Mouse (Mus musculus) liver, embryonic 13.5 days (tissue): ENCODE results near the gene Rilpl1. TPM values are rescaled to one million over a fixed set of nuclear protein-coding genes. Genes with fewer than 3 reads are reported as not detected.

Source experiments
- ATAC-seq: fragments of 200-750 bp; cut with Nextera tagmentation; 2 replicates; pipeline ENCODE4 v1.8.0; 2017; ENCODE audit warnings: low read depth, mild to moderate bottlenecking, moderate number of reproducible peaks, moderate library complexity
- DNase-seq: peaks from one replicate; pipeline ENCODE4 v3.0.0; 2022
- H3K27ac ChIP-seq: fragments of 300-500 bp; sonication (generic); 2 replicates; pipeline ENCODE4 v1.5.1; 2015; ENCODE audit warnings: moderate library complexity, mild to moderate bottlenecking, inconsistent platforms
- H3K27me3 ChIP-seq: fragments of 300-500 bp; sonication (generic); 2 replicates; pipeline ENCODE4 v1.6.1; 2015; ENCODE audit warnings: mild to moderate bottlenecking, inconsistent platforms
- H3K36me3 ChIP-seq: fragments of 300-500 bp; sonication (generic); 2 replicates; pipeline ENCODE4 v1.6.1; 2015; ENCODE audit warnings: mild to moderate bottlenecking, inconsistent platforms
- H3K4me1 ChIP-seq: fragments of 300-500 bp; sonication (generic); replicated peaks from 2 replicates; pipeline ENCODE4 v1.6.1; 2015; ENCODE audit warnings: inconsistent platforms
- H3K4me2 ChIP-seq: fragments of 300-500 bp; sonication (generic); 2 replicates; pipeline ENCODE4 v1.6.1; 2015; ENCODE audit warnings: inconsistent platforms, mild to moderate bottlenecking, moderate library complexity
- H3K4me3 ChIP-seq: fragments of 300-500 bp; sonication (generic); replicated peaks from 2 replicates; pipeline ENCODE4 v1.5.1; 2015; ENCODE audit warnings: mild to moderate bottlenecking, inconsistent platforms
- H3K9ac ChIP-seq: fragments of 300-500 bp; sonication (generic); 2 replicates; pipeline ENCODE4 v1.6.1; 2015; ENCODE audit warnings: mild to moderate bottlenecking, inconsistent platforms
- H3K9me3 ChIP-seq: fragments of 300-500 bp; sonication (generic); replicated peaks from 2 replicates; pipeline ENCODE4 v1.6.1; 2016; ENCODE audit warnings: inconsistent platforms
- WGBS: fragments of 180-500 bp; shearing (Covaris S2); methylation state at CpG from one replicate; pipeline ENCODE4 v1.1.7; 2015; ENCODE audit not compliant: insufficient replicate concordance; 5-methylcytosine and 5-hydroxymethylcytosine counted together
- polyA plus RNA-seq: library from polyadenylated mRNA; unstranded; fragments of >200 nt; fragmentation: Nextera tagmentation; extraction: Ambion mirVana; gene quantifications from 2 replicates; pipeline ENCODE4 v1.2.1, GENCODE M21; 2015

Gene Rilpl1
- polyA plus RNA-seq, 1 experiment from 2014 or later, result 1.9 TPM

- H3K4me1 ChIP-seq, result peaks cover 37% of the 10 kb centered on the region
- H3K9ac ChIP-seq, result peak overlapping the region; percentile 96
- peaks cover 44% of the 10 kb centered on the region for H3K36me3 ChIP-seq
- H3K4me3 ChIP-seq, result peak overlapping the region; percentile 96
- no peak for ATAC-seq
- H3K9me3 ChIP-seq, result no peaks in the 10 kb centered on the region
- peak overlapping the region; percentile 87 for H3K27ac ChIP-seq
- WGBS, result 7% methylated on average over 8 of the region's 8 CpGs
- DNase-seq, result no peak
- peak overlapping the region; percentile 79 for H3K4me2 ChIP-seq
- H3K27me3 ChIP-seq, result no peaks in the 10 kb centered on the region
These were observed 10.4 kb upstream of the Rilpl1 start for GRCm38 (mm10) chr5:124541602-124541973.

- Histone ChIP-seq H3K27me3 (no peaks in the 10 kb centered on the region), H3K36me3 (peaks cover 39% of the 10 kb centered on the region), H3K4me3 (peak overlapping the region; percentile 96), H3K27ac (peak overlapping the region; percentile 87), H3K9me3 (no peaks in the 10 kb centered on the region), H3K4me1 (peaks cover 38% of the 10 kb centered on the region), H3K9ac (peak overlapping the region; percentile 96), H3K4me2 (peak overlapping the region; percentile 79)
- under 1% methylated on average over 83 of the region's 89 CpGs for WGBS
- ATAC-seq (peak; percentile 84), DNase-seq (peak; percentile 64)
These were observed 9.9 kb upstream of the Rilpl1 start for GRCm38 (mm10) chr5:124540905-124541601.

DNA sequence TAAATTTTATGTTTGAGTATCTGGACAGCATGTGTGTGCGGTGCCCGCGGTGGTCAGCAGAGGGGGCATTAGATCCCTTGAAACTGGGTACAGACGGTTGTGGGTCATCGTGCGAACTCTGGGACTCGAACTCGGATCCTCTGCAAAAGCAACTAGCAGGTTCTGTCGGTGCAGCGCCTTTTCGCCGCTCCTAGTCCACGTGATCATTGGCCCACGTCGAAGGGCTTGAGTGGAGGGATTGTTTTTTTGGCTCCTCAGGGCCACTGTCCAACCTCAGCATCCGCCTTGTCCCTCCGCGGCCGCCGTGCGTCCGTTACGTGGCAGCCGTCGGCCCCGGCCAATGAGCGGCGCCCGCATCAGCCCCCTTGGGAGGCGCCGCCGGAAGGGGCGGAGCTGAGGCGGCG lies 9.2 kb upstream of the Rilpl1 start, which contains the start of gene Tmed2:
Gene Tmed2 (plus strand): TSS at position 313 of the 404 bp plus-strand sequence.
- under 1% methylated on average over 35 of the region's 35 CpGs for WGBS
- Histone ChIP-seq H3K9me3 (no peaks in the 10 kb centered on the region), H3K27me3 (no peaks in the 10 kb centered on the region), H3K27ac (peak within 1 kb of the TSS; percentile 87), H3K4me2 (peak within 1 kb of the TSS; percentile 79), H3K4me1 (peaks cover 38% of the 10 kb centered on the region), H3K9ac (peak within 1 kb of the TSS; percentile 96), H3K4me3 (peak within 1 kb of the TSS; percentile 96), H3K36me3 (peaks cover 32% of the 10 kb centered on the region)
- peak; percentile 90 for ATAC-seq
- DNase-seq, result peak; percentile 92

DNA sequence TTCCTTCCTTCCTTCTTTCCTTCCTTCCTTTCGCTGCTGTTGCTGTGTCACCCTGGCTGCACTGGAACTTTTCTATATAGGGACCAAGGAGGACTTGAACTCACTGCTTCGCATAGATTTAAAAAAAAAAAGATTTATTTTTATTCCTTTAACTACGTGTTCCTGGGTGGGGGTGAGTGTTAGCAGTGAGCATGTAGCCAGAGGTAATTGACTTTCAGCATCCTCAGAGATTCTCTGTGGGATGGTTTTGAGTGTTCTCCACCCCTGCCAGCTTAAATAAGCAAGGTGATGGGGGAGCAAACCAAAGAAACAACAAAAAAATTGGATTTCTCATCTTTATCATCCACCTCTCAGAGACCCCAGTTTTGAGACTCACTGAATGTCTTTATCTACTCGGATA lies 8.7 kb upstream of the Rilpl1 start:
- ATAC-seq (no peak), DNase-seq (no peak)
- 63% methylated on average over 4 of the region's 4 CpGs for WGBS
- H3K9ac ChIP-seq, result peak overlapping the region; percentile 60
- H3K27ac ChIP-seq, result 0 out of 2 replicates have a peak overlapping the region, but pooled peaks have one; percentile 31
- H3K4me2 ChIP-seq, result peak overlapping the region; percentile 61
- peak overlapping the region; percentile 96 for H3K4me3 ChIP-seq
- no peaks in the 10 kb centered on the region for H3K9me3 ChIP-seq
- peaks cover 28% of the 10 kb centered on the region for H3K36me3 ChIP-seq
- no peaks in the 10 kb centered on the region for H3K27me3 ChIP-seq
- H3K4me1 ChIP-seq, result peaks cover 40% of the 10 kb centered on the region

- H3K4me3 ChIP-seq, result no peak overlapping the region
- 76% methylated on average over 16 of the region's 16 CpGs for WGBS
These were observed 7.9 kb upstream of the Rilpl1 start for GRCm38 (mm10) chr5:124538813-124539792.

GRCm38 (mm10) chr5:124536776-124537175 lies 5.6 kb upstream of the Rilpl1 start:
- no peak for DNase-seq
- Histone ChIP-seq H3K4me1 (peaks cover 33% of the 10 kb centered on the region), H3K27ac (no peak overlapping the region), H3K27me3 (peaks cover 18% of the 10 kb centered on the region), H3K9ac (no peak overlapping the region), H3K4me2 (peak overlapping the region; percentile 50), H3K36me3 (no peaks in the 10 kb centered on the region), H3K9me3 (no peaks in the 10 kb centered on the region), H3K4me3 (peak overlapping the region; percentile 9; the same call in 1 of the 2 replicates)
- ATAC-seq, result no peak
- WGBS, result 6% methylated on average over 17 of the region's 17 CpGs

More at GRCm38 (mm10) chr5:124538813-124539792, 7.9 kb upstream of the Rilpl1 start:
- no peak for ATAC-seq
- Histone ChIP-seq H3K36me3 (peaks cover 20% of the 10 kb centered on the region), H3K27me3 (no peaks in the 10 kb centered on the region), H3K27ac (no peak overlapping the region), H3K9ac (no peak overlapping the region), H3K4me2 (no peak overlapping the region), H3K9me3 (no peaks in the 10 kb centered on the region), H3K4me1 (peaks cover 42% of the 10 kb centered on the region)
- peak; percentile 56 for DNase-seq

DNA sequence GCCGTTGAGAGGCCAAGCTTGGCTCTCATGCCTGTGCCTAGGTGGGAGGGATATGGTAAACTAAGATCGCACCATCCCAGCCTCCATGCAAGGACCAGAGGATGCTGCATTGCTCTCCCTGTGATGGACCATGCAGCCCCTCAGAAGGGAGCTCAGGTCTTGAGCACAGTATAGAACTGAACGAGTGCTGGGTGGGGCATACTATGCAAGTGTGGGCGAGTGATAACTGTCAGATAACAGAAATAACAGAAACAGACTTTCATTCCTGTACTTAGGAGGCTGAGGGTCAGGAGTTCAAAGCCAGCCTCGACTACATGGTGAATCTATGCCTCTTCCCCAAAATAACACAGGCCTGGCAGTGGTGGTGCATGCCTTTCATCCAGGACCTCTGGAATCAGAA lies 3.8 kb upstream of the Rilpl1 start:
- Histone ChIP-seq H3K4me1 (peaks cover 46% of the 10 kb centered on the region), H3K27me3 (peaks cover 36% of the 10 kb centered on the region), H3K4me2 (no peak overlapping the region), H3K9me3 (no peaks in the 10 kb centered on the region), H3K4me3 (no peak overlapping the region), H3K9ac (no peak overlapping the region), H3K36me3 (no peaks in the 10 kb centered on the region), H3K27ac (0 out of 2 replicates have a peak overlapping the region, but pooled peaks have one; percentile 21)
- no peak for DNase-seq
- 35% methylated on average over 5 of the region's 5 CpGs for WGBS
- ATAC-seq, result peak; percentile 42; the same call in 1 of the 2 replicates

- 16% methylated on average over 7 of the region's 7 CpGs for WGBS
- Histone ChIP-seq H3K36me3 (no peaks in the 10 kb centered on the region), H3K9me3 (no peaks in the 10 kb centered on the region), H3K4me2 (no peak overlapping the region), H3K27ac (no peak overlapping the region), H3K4me1 (peaks cover 56% of the 10 kb centered on the region), H3K9ac (no peak overlapping the region), H3K27me3 (peaks cover 53% of the 10 kb centered on the region), H3K4me3 (no peak overlapping the region)
- peak; percentile 24; the same call in 1 of the 2 replicates for ATAC-seq
- DNase-seq, result no peak
These were observed 1.3 kb upstream of the Rilpl1 start for GRCm38 (mm10) chr5:124532451-124532850.

- DNase-seq, result no peak
- Histone ChIP-seq H3K27me3 (peaks cover 53% of the 10 kb centered on the region), H3K9ac (peak overlapping the region; percentile 62; the same call in 1 of the 2 replicates), H3K4me1 (peaks cover 50% of the 10 kb centered on the region), H3K4me2 (peak overlapping the region; percentile 82), H3K36me3 (no peaks in the 10 kb centered on the region), H3K4me3 (peak overlapping the region; percentile 67), H3K9me3 (no peaks in the 10 kb centered on the region), H3K27ac (peak overlapping the region; percentile 34; the same call in 1 of the 2 replicates)
- WGBS, result 18% methylated on average over 14 of the region's 14 CpGs
- no peak for ATAC-seq
These were observed 366 bp upstream of the Rilpl1 start for GRCm38 (mm10) chr5:124531583-124531930.

DNA sequence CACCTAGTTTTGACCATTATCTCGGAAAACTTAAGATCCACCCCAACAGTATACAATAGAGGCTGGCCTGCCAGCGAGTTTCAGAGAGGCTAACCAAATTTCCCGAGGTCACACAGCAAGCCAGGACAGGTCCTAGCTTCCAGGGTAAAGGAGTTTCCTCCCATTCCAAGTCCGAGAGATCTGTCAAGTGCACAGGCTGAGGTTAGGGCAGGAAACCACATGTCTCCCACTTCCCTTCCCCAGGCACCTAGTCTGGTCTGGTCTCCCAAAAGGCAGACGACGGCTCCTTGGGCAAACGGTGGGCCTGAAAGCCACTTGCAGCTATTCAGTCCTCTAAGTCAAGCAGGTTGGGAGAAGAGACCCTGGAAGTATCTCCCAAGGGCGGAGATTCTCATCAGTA lies 1.5 kb downstream of the Rilpl1 start:
- Histone ChIP-seq H3K4me2 (peak overlapping the region; percentile 82), H3K27me3 (peaks cover 53% of the 10 kb centered on the region), H3K27ac (no peak overlapping the region), H3K4me1 (peaks cover 43% of the 10 kb centered on the region), H3K36me3 (no peaks in the 10 kb centered on the region), H3K4me3 (peak overlapping the region; percentile 67; the same call in 1 of the 2 replicates), H3K9me3 (no peaks in the 10 kb centered on the region), H3K9ac (0 out of 2 replicates have a peak overlapping the region, but pooled peaks have one; percentile 62)
- no peak for ATAC-seq
- DNase-seq, result no peak
- 22% methylated on average over 8 of the region's 8 CpGs for WGBS

DNA sequence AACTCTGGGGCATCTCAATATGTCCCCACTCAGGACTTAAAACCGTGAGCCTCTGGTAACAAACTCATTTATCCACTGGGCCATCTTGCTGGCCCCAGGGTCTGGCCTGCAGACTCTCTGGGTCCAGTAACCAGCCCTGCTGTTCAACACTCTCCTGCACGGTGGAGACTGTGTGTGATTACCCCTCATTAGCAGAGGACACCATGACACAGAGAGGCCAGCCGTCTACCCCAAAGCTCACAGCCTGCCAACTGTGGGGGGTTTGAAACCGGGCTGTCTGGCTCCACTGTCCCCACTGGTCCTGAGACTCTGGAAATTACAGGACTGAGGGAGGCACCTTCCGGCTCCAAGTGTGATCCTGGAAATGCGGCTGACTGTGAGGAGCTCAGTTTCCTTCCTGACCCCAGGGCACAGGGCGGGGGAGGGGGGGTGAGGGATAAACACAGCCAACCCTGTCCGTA lies 2.0 kb downstream of the Rilpl1 start:
- H3K27me3 ChIP-seq, result peaks cover 53% of the 10 kb centered on the region
- no peaks in the 10 kb centered on the region for H3K36me3 ChIP-seq
- ATAC-seq (no peak), DNase-seq (no peak)
- peak overlapping the region; percentile 82 for H3K4me2 ChIP-seq
- H3K9me3 ChIP-seq, result no peaks in the 10 kb centered on the region
- no peak overlapping the region for H3K9ac ChIP-seq
- peak overlapping the region; percentile 4; the same call in 1 of the 2 replicates for H3K4me3 ChIP-seq
- H3K4me1 ChIP-seq, result peaks cover 39% of the 10 kb centered on the region
- H3K27ac ChIP-seq, result no peak overlapping the region
- WGBS, result 29% methylated on average over 8 of the region's 8 CpGs
